12 mouse cellular contexts compared by ENCODE assay signal in genomic region chr12:73408614-73409013, GRCm38 (mm10).
DNase-seq lines count a peak whose midpoint lies in the region; ATAC-seq lines count a peak whose summit lies in the region.
"Had no signal": no experiment of that assay in that cellular context is flagged by ENCODE, and none has a peak within 500 bp of the region (broad histone marks: within the 10 kb centered on the region; RNA-seq: fewer than 3 reads in every experiment).

No protein-coding gene starts in this region.

- H3K36me3 ChIP-seq in heart, embryonic 11.5 days (ENCODE audit: control insufficient read depth, insufficient read depth, low read length), result no peaks in the 10 kb centered on the region
- no peaks in the 10 kb centered on the region for H3K36me3 ChIP-seq in heart, embryonic 16.5 days (ENCODE audit: control insufficient read depth, insufficient read depth)
- H3K36me3 ChIP-seq: liver, embryonic 12.5 days; midbrain, embryonic 12.5 days had no signal

- no peak overlapping the region for H3K4me3 ChIP-seq in heart, embryonic 11.5 days (ENCODE audit: low read depth, low read length)
- no peak overlapping the region for H3K4me3 ChIP-seq in heart, embryonic 16.5 days (ENCODE audit: low read length)
- H3K4me3 ChIP-seq: liver, embryonic 12.5 days; midbrain, embryonic 12.5 days had no signal

- peaks cover 11% of the 10 kb centered on the region for H3K4me1 ChIP-seq in heart, embryonic 11.5 days (ENCODE audit: control insufficient read depth, insufficient read depth, low read length)
- peaks cover 30% of the 10 kb centered on the region for H3K4me1 ChIP-seq in heart, embryonic 16.5 days (ENCODE audit: control insufficient read depth, insufficient read depth, low read length)
- H3K4me1 ChIP-seq: liver, embryonic 12.5 days had no signal

- no peak overlapping the region for H3K27ac ChIP-seq in heart, embryonic 11.5 days (ENCODE audit: low read depth, low read length)
- peak overlapping the region; percentile 71 for H3K27ac ChIP-seq in heart, embryonic 16.5 days (ENCODE audit: low read length)
- H3K27ac ChIP-seq: liver, embryonic 12.5 days; midbrain, embryonic 12.5 days had no signal

- 57% methylated on average over 7 of the region's 7 CpGs for WGBS in heart, embryonic 11.5 days (ENCODE audit: insufficient replicate concordance)
- WGBS in heart, embryonic 16.5 days, result 51% methylated on average over 7 of the region's 7 CpGs

- H3K9ac ChIP-seq in heart, embryonic 11.5 days (ENCODE audit: low read depth, low read length), result no peak overlapping the region
- H3K9ac ChIP-seq in heart, embryonic 16.5 days (ENCODE audit: low read length), result no peak overlapping the region
- H3K9ac ChIP-seq: liver, embryonic 12.5 days; midbrain, embryonic 12.5 days had no signal

- no peaks in the 10 kb centered on the region for H3K27me3 ChIP-seq in heart, embryonic 11.5 days (ENCODE audit: control insufficient read depth, insufficient read depth, low read length)
- no peaks in the 10 kb centered on the region for H3K27me3 ChIP-seq in heart, embryonic 16.5 days (ENCODE audit: control insufficient read depth, insufficient read depth, low read length)
- H3K27me3 ChIP-seq: liver, embryonic 12.5 days; midbrain, embryonic 12.5 days had no signal

- DNase-seq in heart, adult 18-20 months, result peak; percentile 86 to 90
- DNase-seq in 3T3-L1 (ENCODE audit: low read depth, low spot score), result peak; percentile 81
- peak; percentile 89 to 91 for DNase-seq in adrenal gland, postnatal 36 days
- DNase-seq in right cerebral cortex, postnatal 36 days (ENCODE audit: low spot score in 2 of 2), result no peak
- no peak for DNase-seq in layer of hippocampus, postnatal 14 days (ENCODE audit: low spot score in 2 of 2)
- DNase-seq: cerebellum, adult 8-10 months had no signal

- ATAC-seq in heart, embryonic 11.5 days (replicated peaks; ENCODE audit: insufficient number of reproducible peaks, low FRiP score, low TSS enrichment), result no peak
- peak; percentile 50; the same call in 1 of the 2 replicates for ATAC-seq in heart, embryonic 16.5 days (replicated peaks; ENCODE audit: extremely low read depth, insufficient read depth, low FRiP score)
- ATAC-seq in granulocyte monocyte progenitor cell, adult 5-6 weeks (replicated peaks; ENCODE audit: poor library complexity, severe bottlenecking), result no peak
- ATAC-seq: inflammation-experienced regulatory T-cells, adult 6 months; liver, embryonic 12.5 days had no signal

- no peak overlapping the region for H3K4me2 ChIP-seq in heart, embryonic 11.5 days
- H3K4me2 ChIP-seq in heart, embryonic 16.5 days (ENCODE audit: low read depth, low read length), result no peak overlapping the region
- H3K4me2 ChIP-seq: liver, embryonic 12.5 days; midbrain, embryonic 12.5 days had no signal

- no peaks in the 10 kb centered on the region for H3K9me3 ChIP-seq in heart, embryonic 11.5 days (replicated peaks; ENCODE audit: control insufficient read depth, low read length)
- no peaks in the 10 kb centered on the region for H3K9me3 ChIP-seq in heart, embryonic 16.5 days (replicated peaks; ENCODE audit: control insufficient read depth, low read length)
- H3K9me3 ChIP-seq: liver, embryonic 12.5 days; midbrain, embryonic 12.5 days had no signal

Comparison
In these comparisons a context has a peak if more than half of its experiments do, and no peak if none do; other contexts are left out.
1. DNase-seq: peak in heart, adult 18-20 months (2 of 2), 3T3-L1 (single experiment) and adrenal gland, postnatal 36 days (2 of 2); none in right cerebral cortex, postnatal 36 days (0 of 2) and layer of hippocampus, postnatal 14 days (0 of 2).